Mouse (Mus musculus) stomach, postnatal 0 days (tissue): ENCODE data around the gene Mast4.

Experiments used
- CTCF ChIP-seq: IDR thresholded peaks from 2 replicates; pipeline ENCODE4 v1.5.1; 2016; ENCODE audit warnings: antibody characterized with exemption, low read depth, mild to moderate bottlenecking, moderate library complexity
- EP300 ChIP-seq: optimal IDR thresholded peaks from 2 replicates; pipeline ENCODE3; 2016; ENCODE audit warnings: antibody characterized with exemption

DNA sequence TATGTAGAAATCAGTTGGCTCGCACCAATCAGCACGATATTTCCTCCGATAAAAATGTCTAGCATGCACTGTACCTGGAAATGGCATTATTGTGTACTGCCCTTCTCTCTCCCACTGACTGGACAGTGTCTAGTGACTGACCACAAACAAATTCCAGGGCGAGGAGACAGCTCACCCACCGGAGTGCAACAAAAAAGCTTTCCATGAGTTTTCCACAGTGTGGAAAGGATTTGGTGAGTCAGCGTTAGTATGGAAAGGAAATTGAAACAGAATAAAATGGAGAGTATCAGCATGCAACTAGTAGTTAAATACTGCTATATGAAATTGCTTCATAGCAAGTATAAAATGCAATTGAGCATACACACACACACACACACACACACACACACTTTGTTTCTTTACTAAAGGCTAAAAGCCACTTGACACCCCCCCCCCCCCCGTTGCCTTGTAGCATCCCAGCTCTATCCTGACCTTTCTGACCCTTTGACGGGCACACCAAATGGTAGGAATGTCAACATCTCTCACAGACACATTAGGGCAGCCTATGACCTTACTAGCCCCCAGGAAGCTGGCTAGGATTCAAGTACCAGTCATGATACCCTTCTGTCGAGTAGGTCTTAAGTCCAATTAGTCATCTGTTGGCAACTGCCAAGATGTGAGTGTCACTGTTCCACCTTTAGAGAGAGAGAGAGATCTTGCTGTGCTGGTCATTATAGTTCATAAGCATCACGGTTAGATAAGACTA, 133.1 kb downstream of the Mast4 start:
- TF ChIP-seq EP300 (no peak), CTCF (no peak)
